Mouse (Mus musculus) CH12.LX (cell line): ENCODE data around the gene Trim15.

Experiments
- CTCF ChIP-seq, 2 experiments: IDR thresholded peaks in 1 of 2; conservative IDR thresholded peaks in 1 of 2; 2 replicates each; pipeline ENCODE4 v1.5.1; 2011 to 2012; ENCODE audit warnings: low read depth in 2 of 2, low read length in 2 of 2, improper control_type of control experiment in 1 of 2, inconsistent platforms in 1 of 2, mild to moderate bottlenecking in 1 of 2, moderate library complexity in 1 of 2
- E2F4 ChIP-seq: IDR thresholded peaks from 2 replicates; pipeline ENCODE4 v1.6.1; 2011; ENCODE audit warnings: low read depth, low read length, improper control_type of control experiment; ENCODE audit not compliant: insufficient replicate concordance
- GABPA ChIP-seq: IDR thresholded peaks from 2 replicates; pipeline ENCODE4 v1.6.1; 2012; ENCODE audit warnings: low read depth, low read length, improper control_type of control experiment, inconsistent platforms; ENCODE audit not compliant: insufficient replicate concordance
- POLR2A ChIP-seq: IDR thresholded peaks from 2 replicates; pipeline ENCODE4 v1.6.1; 2011; ENCODE audit warnings: low read depth, mild to moderate bottlenecking, improper control_type of control experiment, low read length
- ZMIZ1 ChIP-seq: IDR thresholded peaks from 2 replicates; pipeline ENCODE4 v1.6.1; 2012; ENCODE audit warnings: low read depth, mild to moderate bottlenecking, inconsistent platforms, low read length, improper control_type of control experiment

DNA sequence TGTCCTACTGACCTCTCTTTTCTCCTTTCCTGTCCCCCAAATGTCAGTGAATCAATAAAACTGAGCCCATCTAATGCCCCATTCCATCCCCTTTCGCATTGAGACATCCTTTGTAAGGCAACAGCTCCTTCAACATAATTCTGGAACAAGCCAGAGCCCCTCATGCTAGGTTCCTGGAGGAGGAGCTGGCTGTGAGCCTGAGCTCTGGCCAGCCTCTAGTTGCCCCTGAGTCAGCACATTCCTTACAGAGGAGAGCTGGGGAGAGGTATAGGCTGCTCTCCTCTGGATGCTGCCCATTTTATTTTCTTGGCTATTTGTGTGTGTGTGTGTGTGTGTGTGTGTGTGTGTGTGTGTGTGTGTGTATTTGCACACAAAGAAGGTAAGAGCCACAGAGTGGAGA, 41.2 kb upstream of the Trim15 start:
- no peak for TF ChIP-seq CTCF (conservative IDR thresholded peaks at IDR 0.05 in 1 of 2, IDR thresholded peaks at IDR 0.05 in 1 of 2; ENCODE audit: low read depth in 2 of 2, low read length in 2 of 2)
- no peak for TF ChIP-seq E2F4
- no peak for TF ChIP-seq ZMIZ1
- TF ChIP-seq GABPA: no peak
- TF ChIP-seq POLR2A: no peak
